Mouse (Mus musculus): ENCODE data around the gene Fbxo47. TPM values are rescaled to one million over a fixed set of nuclear protein-coding genes. Genes with fewer than 3 reads are reported as not detected.
A peak's percentile ranks its signal among the peaks of the same experiment; 100 is the strongest.

Gene Fbxo47
- polyA plus RNA-seq, 1 experiment from 2014 or later: 0.97 TPM

- H3K4me3 ChIP-seq (ENCODE audit: low read depth, low read length): no peak overlapping the region
- no peak overlapping the region for H3K4me2 ChIP-seq (ENCODE audit: low read depth, low read length)
- H3K4me1 ChIP-seq (ENCODE audit: control insufficient read depth, insufficient read depth, low read length): peaks cover 25% of the 10 kb centered on the region
- H3K9ac ChIP-seq (ENCODE audit: low read depth, low read length): 0 out of 2 replicates have a peak overlapping the region, but pooled peaks have one; percentile 5
- whole genome bisulfite sequencing: 42% methylated on average over 6 of the region's 6 CpGs
- H3K27me3 ChIP-seq (replicated peaks; ENCODE audit: control insufficient read depth, insufficient read depth, low read length): no peaks in the 10 kb centered on the region
- no peak overlapping the region for H3K27ac ChIP-seq (replicated peaks; ENCODE audit: low read depth, low read length)
- ATAC-seq (ENCODE audit: low read depth): no peak; the same call in 1 of the 2 replicates
- peaks cover 58% of the 10 kb centered on the region for H3K36me3 ChIP-seq (ENCODE audit: control insufficient read depth, insufficient read depth, low read length)
- no peak for DNase-seq (ENCODE audit: low spot score)
- no peaks in the 10 kb centered on the region for H3K9me3 ChIP-seq (ENCODE audit: control insufficient read depth, low read length)
Measured at GRCm38 (mm10) chr11:97818003-97818402, 66.0 kb downstream of the Fbxo47 start.

- 27% methylated on average over 5 of the region's 5 CpGs for WGBS
Measured at GRCm38 (mm10) chr11:97817379-97817778, 66.6 kb downstream of the Fbxo47 start.

GRCm38 (mm10) chr11:97816916-97817315 is 67.0 kb downstream of the Fbxo47 start:
- no peaks in the 10 kb centered on the region for H3K27me3 ChIP-seq (replicated peaks; ENCODE audit: control insufficient read depth, insufficient read depth, low read length)
- H3K36me3 ChIP-seq (ENCODE audit: control insufficient read depth, insufficient read depth, low read length): peaks cover 48% of the 10 kb centered on the region
- no peak overlapping the region for H3K4me3 ChIP-seq (ENCODE audit: low read depth, low read length)
- peaks cover 36% of the 10 kb centered on the region for H3K4me1 ChIP-seq (ENCODE audit: control insufficient read depth, insufficient read depth, low read length)
- DNase-seq (ENCODE audit: low spot score): no peak
- peak overlapping the region; percentile 9; the same call in 1 of the 2 replicates for H3K9ac ChIP-seq (ENCODE audit: low read depth, low read length)
- ATAC-seq (ENCODE audit: low read depth): no peak
- 33% methylated on average over 9 of the region's 9 CpGs for WGBS
- H3K9me3 ChIP-seq (ENCODE audit: control insufficient read depth, low read length): no peaks in the 10 kb centered on the region
- H3K27ac ChIP-seq (replicated peaks; ENCODE audit: low read depth, low read length): peak overlapping the region; percentile 54; the same call in 1 of the 2 replicates
- no peak overlapping the region for H3K4me2 ChIP-seq (ENCODE audit: low read depth, low read length)

More at GRCm38 (mm10) chr11:97817379-97817778, 66.6 kb downstream of the Fbxo47 start:
- Histone ChIP-seq H3K36me3 (ENCODE audit: control insufficient read depth, insufficient read depth, low read length) (peaks cover 52% of the 10 kb centered on the region), H3K4me3 (ENCODE audit: low read depth, low read length) (no peak overlapping the region), H3K4me2 (ENCODE audit: low read depth, low read length) (no peak overlapping the region), H3K27ac (replicated peaks; ENCODE audit: low read depth, low read length) (no peak overlapping the region), H3K4me1 (ENCODE audit: control insufficient read depth, insufficient read depth, low read length) (peaks cover 31% of the 10 kb centered on the region), H3K9me3 (ENCODE audit: control insufficient read depth, low read length) (no peaks in the 10 kb centered on the region), H3K9ac (ENCODE audit: low read depth, low read length) (no peak overlapping the region), H3K27me3 (replicated peaks; ENCODE audit: control insufficient read depth, insufficient read depth, low read length) (no peaks in the 10 kb centered on the region)
- ATAC-seq (ENCODE audit: low read depth) (no peak), DNase-seq (ENCODE audit: low spot score) (no peak)

- peaks cover 45% of the 10 kb centered on the region for H3K36me3 ChIP-seq (ENCODE audit: control insufficient read depth, insufficient read depth, low read length)
- peak; percentile 5; the same call in 1 of the 2 replicates for ATAC-seq (ENCODE audit: low read depth)
- H3K9ac ChIP-seq (ENCODE audit: low read depth, low read length): no peak overlapping the region
- H3K4me2 ChIP-seq (ENCODE audit: low read depth, low read length): no peak overlapping the region
- H3K27me3 ChIP-seq (replicated peaks; ENCODE audit: control insufficient read depth, insufficient read depth, low read length): no peaks in the 10 kb centered on the region
- no peak overlapping the region for H3K27ac ChIP-seq (replicated peaks; ENCODE audit: low read depth, low read length)
- DNase-seq (ENCODE audit: low spot score): no peak
- peaks cover 43% of the 10 kb centered on the region for H3K4me1 ChIP-seq (ENCODE audit: control insufficient read depth, insufficient read depth, low read length)
- 60% methylated on average over 5 of the region's 5 CpGs for WGBS
- H3K4me3 ChIP-seq (ENCODE audit: low read depth, low read length): no peak overlapping the region
- H3K9me3 ChIP-seq (ENCODE audit: control insufficient read depth, low read length): no peaks in the 10 kb centered on the region
Measured at GRCm38 (mm10) chr11:97816176-97816575, 67.8 kb downstream of the Fbxo47 start.

GRCm38 (mm10) chr11:97815736-97816135 is 68.2 kb downstream of the Fbxo47 start:
- Histone ChIP-seq H3K4me2 (ENCODE audit: low read depth, low read length) (no peak overlapping the region), H3K27ac (replicated peaks; ENCODE audit: low read depth, low read length) (peak overlapping the region; percentile 16; the same call in 1 of the 2 replicates), H3K4me3 (ENCODE audit: low read depth, low read length) (no peak overlapping the region), H3K9ac (ENCODE audit: low read depth, low read length) (no peak overlapping the region), H3K9me3 (ENCODE audit: control insufficient read depth, low read length) (no peaks in the 10 kb centered on the region), H3K4me1 (ENCODE audit: control insufficient read depth, insufficient read depth, low read length) (peaks cover 46% of the 10 kb centered on the region), H3K36me3 (ENCODE audit: control insufficient read depth, insufficient read depth, low read length) (peaks cover 45% of the 10 kb centered on the region), H3K27me3 (replicated peaks; ENCODE audit: control insufficient read depth, insufficient read depth, low read length) (no peaks in the 10 kb centered on the region)
- no peak for DNase-seq (ENCODE audit: low spot score)
- no peak for ATAC-seq (ENCODE audit: low read depth)
- 53% methylated on average over 11 of the region's 11 CpGs for WGBS

- H3K9me3 ChIP-seq (ENCODE audit: control insufficient read depth, low read length): no peaks in the 10 kb centered on the region
- H3K9ac ChIP-seq (ENCODE audit: low read depth, low read length): no peak overlapping the region
- no peaks in the 10 kb centered on the region for H3K27me3 ChIP-seq (replicated peaks; ENCODE audit: control insufficient read depth, insufficient read depth, low read length)
- no peak overlapping the region for H3K4me3 ChIP-seq (ENCODE audit: low read depth, low read length)
- 71% methylated on average over 17 of the region's 17 CpGs for WGBS
- no peak overlapping the region for H3K4me2 ChIP-seq (ENCODE audit: low read depth, low read length)
- no peak overlapping the region for H3K27ac ChIP-seq (replicated peaks; ENCODE audit: low read depth, low read length)
- peaks cover 62% of the 10 kb centered on the region for H3K4me1 ChIP-seq (ENCODE audit: control insufficient read depth, insufficient read depth, low read length)
- no peak for DNase-seq (ENCODE audit: low spot score)
- no peak for ATAC-seq (ENCODE audit: low read depth)
- peaks cover 44% of the 10 kb centered on the region for H3K36me3 ChIP-seq (ENCODE audit: control insufficient read depth, insufficient read depth, low read length)
Measured at GRCm38 (mm10) chr11:97813746-97814515, 70.0 kb downstream of the Fbxo47 start.

- WGBS: 52% methylated on average over 6 of the region's 7 CpGs
- ATAC-seq (ENCODE audit: low read depth): no peak
- DNase-seq (ENCODE audit: low spot score): no peak
- Histone ChIP-seq H3K4me3 (ENCODE audit: low read depth, low read length) (no peak overlapping the region), H3K27me3 (replicated peaks; ENCODE audit: control insufficient read depth, insufficient read depth, low read length) (no peaks in the 10 kb centered on the region), H3K9ac (ENCODE audit: low read depth, low read length) (no peak overlapping the region), H3K4me1 (ENCODE audit: control insufficient read depth, insufficient read depth, low read length) (peaks cover 63% of the 10 kb centered on the region), H3K36me3 (ENCODE audit: control insufficient read depth, insufficient read depth, low read length) (peaks cover 53% of the 10 kb centered on the region), H3K9me3 (ENCODE audit: control insufficient read depth, low read length) (no peaks in the 10 kb centered on the region), H3K27ac (replicated peaks; ENCODE audit: low read depth, low read length) (no peak overlapping the region), H3K4me2 (ENCODE audit: low read depth, low read length) (no peak overlapping the region)
Measured at GRCm38 (mm10) chr11:97813085-97813484, 70.9 kb downstream of the Fbxo47 start.

- Histone ChIP-seq H3K9me3 (ENCODE audit: control insufficient read depth, low read length) (no peaks in the 10 kb centered on the region), H3K27me3 (replicated peaks; ENCODE audit: control insufficient read depth, insufficient read depth, low read length) (no peaks in the 10 kb centered on the region), H3K9ac (ENCODE audit: low read depth, low read length) (no peak overlapping the region), H3K4me1 (ENCODE audit: control insufficient read depth, insufficient read depth, low read length) (peaks cover 65% of the 10 kb centered on the region), H3K4me3 (ENCODE audit: low read depth, low read length) (no peak overlapping the region), H3K36me3 (ENCODE audit: control insufficient read depth, insufficient read depth, low read length) (peaks cover 51% of the 10 kb centered on the region), H3K4me2 (ENCODE audit: low read depth, low read length) (no peak overlapping the region), H3K27ac (replicated peaks; ENCODE audit: low read depth, low read length) (no peak overlapping the region)
- WGBS: 34% methylated on average over 3 of the region's 3 CpGs
- DNase-seq (ENCODE audit: low spot score) (no peak), ATAC-seq (ENCODE audit: low read depth) (peak; percentile 45; the same call in 1 of the 2 replicates)
Measured at GRCm38 (mm10) chr11:97812491-97812921, 71.4 kb downstream of the Fbxo47 start.
